Mouse (Mus musculus): ENCODE data around the gene Apom. TPM values are rescaled to one million over a fixed set of nuclear protein-coding genes. Genes with fewer than 3 reads are reported as not detected.

The Apom gene
- polyA plus RNA-seq (2016; fragmentation: Nextera tagmentation; extraction: Ambion mirVana): 0.39 and 0.56 TPM in 2 replicates

DNA sequence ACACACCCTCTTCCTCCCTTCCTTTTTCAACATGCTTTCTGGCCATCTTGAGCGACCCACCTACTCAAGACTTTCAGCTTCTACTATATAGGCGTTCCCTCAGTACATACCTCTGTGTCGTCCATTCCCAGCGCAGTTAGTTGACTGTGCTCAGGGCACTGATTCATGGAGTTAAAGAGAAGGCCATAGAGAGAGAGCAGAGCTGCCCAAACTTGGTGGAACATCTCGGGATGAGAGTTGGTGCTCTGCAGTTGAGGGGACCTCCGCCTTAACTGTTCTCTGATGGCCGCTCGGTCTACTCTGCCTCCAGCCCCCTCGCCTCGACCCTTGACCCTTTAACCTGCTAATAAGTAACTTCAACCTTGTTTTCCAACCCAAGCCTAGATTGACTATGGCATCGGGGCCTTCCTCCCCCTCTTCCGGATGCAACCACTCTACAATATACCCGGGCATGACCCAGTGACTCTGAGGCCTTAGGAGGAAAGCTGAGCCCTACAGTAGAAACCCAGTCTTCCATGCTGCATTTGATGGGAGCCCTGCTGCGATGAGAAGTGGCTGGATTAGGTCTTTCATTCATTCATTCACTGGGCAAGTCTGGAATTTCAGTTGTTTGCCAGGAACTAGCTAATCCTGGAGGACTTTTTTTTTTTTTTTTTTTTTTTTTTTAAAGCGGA is at the start of gene Apom:
Apom (minus strand) TSS at position 551 of the 674 bp plus-strand sequence.
- H3K4me3 ChIP-seq: no peak within 1 kb of the TSS
- DNase-seq (ENCODE audit: low spot score): no peak
- WGBS: 84% methylated on average over 15 of the region's 15 CpGs
- H3K9me3 ChIP-seq (replicated peaks): no peaks in the 10 kb centered on the region
- H3K4me1 ChIP-seq: peaks cover 26% of the 10 kb centered on the region
- peaks cover 21% of the 10 kb centered on the region for H3K36me3 ChIP-seq
- H3K27me3 ChIP-seq (ENCODE audit: low read depth, poor library complexity, severe bottlenecking): no peaks in the 10 kb centered on the region
- H3K27ac ChIP-seq: no peak within 1 kb of the TSS

DNA sequence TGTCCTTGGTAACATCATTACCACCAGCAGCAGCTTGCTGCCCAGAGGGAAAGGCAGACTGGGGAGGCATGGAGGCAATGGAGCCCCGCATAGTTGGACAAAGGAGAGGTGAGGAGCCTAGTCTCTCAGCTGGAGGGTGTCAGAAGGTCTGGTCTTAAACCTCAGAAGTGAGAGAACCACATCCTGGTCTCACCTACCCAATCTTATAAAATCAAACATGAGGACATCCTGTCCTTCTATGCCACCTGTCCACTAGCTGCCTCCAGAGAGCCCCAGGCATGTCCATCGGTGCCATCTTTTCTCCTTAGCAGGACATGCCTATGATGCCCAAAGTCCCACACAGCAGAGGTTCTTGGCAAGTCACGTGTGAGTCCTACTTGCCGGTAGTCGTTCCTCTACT is 48.2 kb upstream of the Apom start:
- no peak for DNase-seq (ENCODE audit: low spot score)
- no peaks in the 10 kb centered on the region for H3K4me1 ChIP-seq
- no peaks in the 10 kb centered on the region for H3K27me3 ChIP-seq (ENCODE audit: low read depth, poor library complexity, severe bottlenecking)
- 93% methylated on average over 5 of the region's 5 CpGs for WGBS
- no peaks in the 10 kb centered on the region for H3K36me3 ChIP-seq
- H3K4me3 ChIP-seq: no peak overlapping the region
- no peaks in the 10 kb centered on the region for H3K9me3 ChIP-seq (replicated peaks)
- no peak overlapping the region for H3K27ac ChIP-seq

DNA sequence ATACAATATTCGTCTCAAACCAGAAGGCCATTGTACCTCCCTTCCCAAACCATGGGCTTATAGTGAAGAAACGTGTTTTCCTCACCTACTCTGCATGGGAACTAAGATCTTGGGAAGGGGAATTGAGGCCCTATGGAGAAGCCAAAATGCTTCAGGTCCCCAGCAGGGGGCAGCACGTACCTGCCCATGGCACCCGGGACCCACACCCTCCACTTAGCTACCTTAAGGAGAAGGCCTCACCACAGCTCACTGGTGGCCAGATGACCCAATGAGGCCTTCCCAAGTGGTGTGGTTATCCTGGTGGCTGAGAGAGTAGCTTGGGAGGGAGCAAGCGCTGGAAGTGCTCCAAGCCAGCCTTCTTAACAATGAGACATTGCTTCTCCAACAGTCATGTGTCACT is 46.7 kb upstream of the Apom start:
- no peaks in the 10 kb centered on the region for H3K27me3 ChIP-seq (ENCODE audit: low read depth, poor library complexity, severe bottlenecking)
- H3K9me3 ChIP-seq (replicated peaks): no peaks in the 10 kb centered on the region
- H3K4me1 ChIP-seq: peaks cover 10% of the 10 kb centered on the region
- peak; percentile 86 for DNase-seq (ENCODE audit: low spot score)
- H3K4me3 ChIP-seq: no peak overlapping the region
- WGBS: 16% methylated on average over 5 of the region's 5 CpGs
- H3K27ac ChIP-seq: no peak overlapping the region
- H3K36me3 ChIP-seq: no peaks in the 10 kb centered on the region

DNA sequence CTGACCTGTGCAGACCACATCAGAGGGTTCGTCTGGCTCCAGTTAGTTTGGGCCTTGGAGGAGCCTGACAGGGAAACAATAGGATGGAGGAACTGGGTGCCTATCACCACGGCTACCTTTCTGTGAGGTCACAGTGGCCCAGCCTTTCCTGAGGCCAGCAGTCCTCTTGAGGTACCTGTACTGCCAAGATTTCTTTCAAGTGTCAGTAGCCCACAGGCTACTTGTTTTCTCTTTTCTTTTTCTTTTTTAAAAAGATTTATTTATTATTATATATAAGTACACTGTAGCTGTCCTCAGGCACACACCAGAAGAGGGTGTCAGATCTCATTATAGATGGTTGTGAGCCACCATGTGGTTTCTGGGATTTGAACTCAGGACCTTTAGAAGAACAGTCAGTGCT is 44.1 kb upstream of the Apom start, which contains the start of gene Aif1:
Aif1 (minus strand) TSS at position 101 of the 400 bp plus-strand sequence.
- Histone ChIP-seq H3K4me1 (peaks cover 11% of the 10 kb centered on the region), H3K27me3 (ENCODE audit: low read depth, poor library complexity, severe bottlenecking) (no peaks in the 10 kb centered on the region), H3K36me3 (no peaks in the 10 kb centered on the region), H3K4me3 (no peak within 1 kb of the TSS), H3K27ac (no peak within 1 kb of the TSS), H3K9me3 (replicated peaks) (no peaks in the 10 kb centered on the region)
- DNase-seq (ENCODE audit: low spot score): no peak
- WGBS: 75% methylated on average over 2 of the region's 2 CpGs

DNA sequence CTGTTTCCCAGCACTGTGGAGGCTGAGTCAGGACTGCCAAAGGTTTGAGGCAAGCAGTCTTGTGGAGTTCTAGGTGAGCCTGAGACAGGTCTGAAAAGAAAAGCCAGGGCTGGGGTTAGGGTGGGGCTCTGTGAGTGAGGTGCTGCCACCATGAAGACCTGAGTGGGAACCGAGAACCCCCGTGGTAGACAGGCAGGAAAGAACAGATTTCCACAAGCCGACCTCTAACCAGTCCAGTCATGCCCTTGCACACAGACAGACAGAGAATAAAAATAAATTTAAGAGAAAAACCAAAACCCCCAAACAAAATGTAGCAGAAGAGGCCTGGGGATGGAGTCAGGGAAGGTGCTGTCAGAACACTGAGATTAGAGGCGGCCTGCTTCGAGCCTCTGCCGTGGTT is 43.5 kb upstream of the Apom start:
- 84% methylated on average over 6 of the region's 6 CpGs for WGBS
- Histone ChIP-seq H3K4me3 (no peak overlapping the region), H3K27ac (no peak overlapping the region), H3K36me3 (no peaks in the 10 kb centered on the region), H3K4me1 (peaks cover 11% of the 10 kb centered on the region), H3K9me3 (replicated peaks) (no peaks in the 10 kb centered on the region), H3K27me3 (ENCODE audit: low read depth, poor library complexity, severe bottlenecking) (no peaks in the 10 kb centered on the region)
- no peak for DNase-seq (ENCODE audit: low spot score)

DNA sequence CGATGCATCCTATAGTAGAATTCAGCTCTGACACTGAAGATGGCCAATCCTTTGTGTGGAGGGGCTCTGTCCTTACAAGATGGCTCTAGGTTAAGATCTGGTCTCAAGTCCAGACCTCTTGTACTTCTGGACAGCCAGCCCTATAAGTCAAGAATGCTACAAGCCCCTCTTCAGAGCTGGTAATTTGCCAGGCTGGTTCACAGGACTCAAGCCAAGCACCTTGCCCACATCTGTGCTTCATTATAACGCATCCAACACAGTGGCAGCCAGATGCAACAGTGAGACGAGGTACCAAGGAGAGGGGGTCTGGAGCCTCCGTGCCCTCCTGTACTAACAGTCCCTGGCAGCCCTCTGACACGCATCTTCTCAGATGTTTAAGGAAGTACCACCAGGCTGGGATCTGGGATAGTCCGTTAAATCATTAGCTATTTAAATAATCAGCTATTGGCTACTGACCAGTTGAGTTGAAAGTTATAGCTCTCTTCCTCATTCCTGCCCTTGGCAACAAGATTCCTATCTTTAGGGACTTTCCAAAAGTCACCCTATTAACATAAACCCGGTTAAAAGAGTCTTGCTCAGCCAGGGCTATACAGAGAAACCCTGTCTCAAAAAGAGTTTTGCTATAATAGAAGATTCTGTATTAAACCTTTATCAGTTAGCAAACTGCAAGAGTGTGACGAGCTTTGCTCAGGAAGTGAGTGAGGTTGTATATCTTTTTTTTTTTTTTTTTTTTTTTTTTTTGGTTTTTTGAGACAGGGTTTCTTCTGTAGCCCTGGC is 42.5 kb upstream of the Apom start:
- no peaks in the 10 kb centered on the region for H3K27me3 ChIP-seq (ENCODE audit: low read depth, poor library complexity, severe bottlenecking)
- H3K27ac ChIP-seq: no peak overlapping the region
- no peak for DNase-seq (ENCODE audit: low spot score)
- WGBS: 61% methylated on average over 8 of the region's 8 CpGs
- H3K4me3 ChIP-seq: no peak overlapping the region
- no peaks in the 10 kb centered on the region for H3K36me3 ChIP-seq
- H3K9me3 ChIP-seq (replicated peaks): no peaks in the 10 kb centered on the region
- peaks cover 11% of the 10 kb centered on the region for H3K4me1 ChIP-seq

DNA sequence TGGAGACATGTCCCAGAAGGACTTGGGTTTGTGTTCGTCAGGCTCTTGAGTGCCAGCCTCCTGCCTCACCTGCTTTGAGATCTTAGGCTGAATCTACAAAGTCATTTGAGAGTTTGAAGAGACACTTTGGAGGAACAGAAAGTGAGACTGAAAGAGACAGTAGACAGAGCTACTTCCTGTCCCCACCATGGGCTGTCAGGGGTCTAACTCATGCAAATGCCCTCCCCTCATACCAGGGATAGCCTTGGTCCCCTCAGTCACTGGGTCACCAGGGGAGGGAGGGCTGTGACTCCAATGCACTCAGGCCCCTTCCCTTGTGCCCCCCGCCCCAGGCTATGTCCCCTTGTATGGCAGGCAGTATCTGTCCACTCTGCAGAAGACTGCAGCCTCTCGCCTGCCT is 41.5 kb upstream of the Apom start:
- WGBS: 74% methylated on average over 3 of the region's 3 CpGs
- DNase-seq (ENCODE audit: low spot score): no peak
- Histone ChIP-seq H3K4me1 (peaks cover 11% of the 10 kb centered on the region), H3K4me3 (no peak overlapping the region), H3K36me3 (no peaks in the 10 kb centered on the region), H3K27me3 (ENCODE audit: low read depth, poor library complexity, severe bottlenecking) (no peaks in the 10 kb centered on the region), H3K27ac (no peak overlapping the region), H3K9me3 (replicated peaks) (no peaks in the 10 kb centered on the region)

DNA sequence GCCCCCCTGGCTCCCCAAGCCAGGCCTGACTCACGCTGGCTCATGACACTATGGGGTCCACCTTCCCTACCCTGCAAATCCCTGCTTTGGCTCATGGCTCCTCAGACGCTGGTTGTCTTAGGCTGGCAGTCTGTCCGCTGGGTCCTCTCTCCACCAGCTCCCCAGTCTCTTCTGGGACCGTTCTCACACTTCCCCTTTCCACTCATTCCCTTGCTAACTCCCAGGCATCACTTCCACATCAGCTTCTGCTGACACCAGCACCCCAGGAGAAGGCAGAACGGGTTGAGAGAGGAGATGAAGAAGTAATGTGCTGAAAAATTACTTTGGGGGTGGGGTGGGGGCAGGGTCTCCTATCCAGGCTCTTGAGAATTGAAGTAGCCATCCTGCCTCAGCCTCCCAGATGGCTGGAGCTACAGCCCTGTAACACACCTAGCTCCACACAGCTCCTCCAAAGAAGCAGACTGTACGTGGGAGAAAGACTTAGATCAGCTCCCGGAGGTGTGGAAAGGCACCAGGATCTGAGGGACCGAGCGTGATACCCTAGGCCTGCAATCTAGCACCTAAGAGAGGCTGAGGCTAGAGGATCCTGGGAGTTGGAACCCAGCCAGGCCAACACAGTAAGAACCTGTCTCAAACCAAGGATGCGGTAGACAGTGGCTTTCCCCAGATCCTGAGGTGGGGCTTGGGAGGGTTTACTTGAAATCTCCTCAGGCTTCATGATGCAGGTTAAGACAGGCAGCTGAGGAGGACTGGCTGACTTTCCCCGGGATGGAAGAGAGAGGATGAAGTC is 40.8 kb upstream of the Apom start:
- H3K9me3 ChIP-seq (replicated peaks): no peaks in the 10 kb centered on the region
- no peak overlapping the region for H3K4me3 ChIP-seq
- no peak for DNase-seq (ENCODE audit: low spot score)
- H3K27ac ChIP-seq: no peak overlapping the region
- no peaks in the 10 kb centered on the region for H3K27me3 ChIP-seq (ENCODE audit: low read depth, poor library complexity, severe bottlenecking)
- peaks cover 11% of the 10 kb centered on the region for H3K4me1 ChIP-seq
- no peaks in the 10 kb centered on the region for H3K36me3 ChIP-seq
- 69% methylated on average over 11 of the region's 11 CpGs for WGBS

DNA sequence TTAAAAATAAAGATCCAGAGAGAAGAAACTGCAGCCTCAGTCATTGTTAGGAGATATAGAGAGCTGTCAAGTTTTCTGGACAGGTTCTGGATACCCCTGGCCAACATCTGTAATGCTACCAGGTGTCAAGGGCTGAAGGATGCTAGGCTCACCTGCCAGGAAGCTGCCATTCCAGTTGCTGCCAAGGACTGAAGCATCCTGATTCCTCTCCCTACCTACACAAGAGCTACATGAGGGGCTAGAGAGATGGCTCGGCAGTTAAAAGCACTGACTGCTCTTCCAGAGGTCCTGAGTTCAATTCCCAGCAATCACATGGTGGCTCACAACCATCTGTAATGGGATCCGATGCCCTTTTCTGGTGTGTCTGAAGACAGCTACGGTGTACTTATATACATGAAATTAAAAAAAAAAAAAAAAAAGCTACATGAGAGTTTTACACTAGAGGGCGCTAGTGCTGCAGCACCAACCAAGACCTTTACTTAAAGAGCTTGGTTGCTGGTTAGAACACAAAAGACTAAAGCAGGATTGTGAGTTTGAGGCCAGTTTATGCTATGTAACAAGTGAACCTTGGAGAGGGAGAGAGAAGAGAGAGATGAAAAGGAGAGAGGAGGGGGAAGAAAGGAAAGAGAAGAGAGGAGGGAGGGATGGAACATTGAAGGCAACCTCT is 36.8 kb upstream of the Apom start:
- Histone ChIP-seq H3K36me3 (no peaks in the 10 kb centered on the region), H3K27ac (peak overlapping the region; percentile 36; the same call in 1 of the 2 replicates), H3K4me3 (no peak overlapping the region), H3K27me3 (ENCODE audit: low read depth, poor library complexity, severe bottlenecking) (no peaks in the 10 kb centered on the region), H3K9me3 (replicated peaks) (no peaks in the 10 kb centered on the region), H3K4me1 (peaks cover 12% of the 10 kb centered on the region)
- no peak for DNase-seq (ENCODE audit: low spot score)
- 29% methylated on average over 4 of the region's 4 CpGs for whole genome bisulfite sequencing

DNA sequence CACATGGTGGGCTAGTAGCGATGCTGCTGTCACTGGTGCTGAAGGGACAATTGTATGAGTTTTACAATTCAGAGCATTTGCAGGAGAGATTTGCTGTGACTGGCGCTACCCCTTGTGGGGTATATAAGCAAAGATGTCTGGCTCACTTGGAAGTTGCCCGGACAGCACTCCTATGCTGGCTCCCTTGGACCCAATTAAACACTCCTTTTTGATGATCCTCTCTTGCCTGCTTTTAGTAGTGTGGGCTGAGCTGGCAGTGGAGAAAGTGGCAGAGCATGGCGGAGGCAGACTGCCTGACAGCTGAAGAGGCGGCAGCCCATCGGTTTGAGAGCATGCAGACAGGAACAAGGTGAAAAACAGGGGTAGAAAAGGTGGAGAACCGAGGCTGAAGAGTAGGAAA is 35.9 kb upstream of the Apom start:
- H3K36me3 ChIP-seq: peaks cover 2% of the 10 kb centered on the region
- H3K4me1 ChIP-seq: peaks cover 18% of the 10 kb centered on the region
- DNase-seq (ENCODE audit: low spot score): no peak
- 90% methylated on average over 7 of the region's 7 CpGs for WGBS
- no peak overlapping the region for H3K4me3 ChIP-seq
- H3K27ac ChIP-seq: no peak overlapping the region
- H3K27me3 ChIP-seq (ENCODE audit: low read depth, poor library complexity, severe bottlenecking): no peaks in the 10 kb centered on the region
- H3K9me3 ChIP-seq (replicated peaks): no peaks in the 10 kb centered on the region

DNA sequence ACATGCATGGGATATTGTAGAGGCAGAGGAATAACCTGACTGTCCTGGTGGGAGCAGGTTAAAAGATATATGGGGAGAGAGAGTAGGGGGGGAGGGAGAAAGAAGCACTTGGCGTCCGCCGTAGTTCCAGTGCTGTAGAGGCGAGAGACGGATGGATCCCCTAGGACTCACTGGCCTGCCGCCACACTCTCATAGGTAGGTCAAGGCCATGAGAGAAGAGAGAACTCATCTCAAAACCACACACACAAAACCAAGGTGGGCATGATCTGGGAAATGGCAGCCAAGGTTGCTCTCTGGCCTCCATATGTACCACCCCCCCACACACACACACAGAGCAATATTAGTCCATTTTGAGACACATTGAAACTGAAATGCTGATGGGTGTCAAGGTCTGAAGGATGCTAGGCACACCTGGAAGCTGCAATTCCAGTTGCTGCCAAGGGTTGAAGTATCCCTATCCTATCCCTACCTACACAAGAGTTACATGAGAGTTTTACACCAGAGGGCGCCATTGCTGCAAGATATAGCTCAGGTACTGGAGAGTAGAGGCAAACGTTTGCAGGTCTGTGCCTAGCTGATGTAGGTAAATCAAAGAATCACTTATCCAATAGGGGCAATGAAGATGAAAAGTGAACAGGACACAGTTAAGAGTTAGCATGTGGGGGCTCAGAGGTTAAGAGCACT is 34.6 kb upstream of the Apom start:
- Histone ChIP-seq H3K27ac (peak overlapping the region; percentile 99), H3K4me1 (peaks cover 31% of the 10 kb centered on the region), H3K27me3 (ENCODE audit: low read depth, poor library complexity, severe bottlenecking) (no peaks in the 10 kb centered on the region), H3K36me3 (peaks cover 15% of the 10 kb centered on the region), H3K4me3 (peak overlapping the region; percentile 98), H3K9me3 (replicated peaks) (no peaks in the 10 kb centered on the region)
- DNase-seq (ENCODE audit: low spot score): no peak
- WGBS: 76% methylated on average over 8 of the region's 8 CpGs

All from limb, embryonic 10.5 days (tissue).